Mouse (Mus musculus): ENCODE results near the gene 1110051M20Rik. TPM values are rescaled to one million over a fixed set of nuclear protein-coding genes. Genes with fewer than 3 reads are reported as not detected.

The 1110051M20Rik gene
- total and polyA plus RNA-seq, 3 experiments = 21.1 to 34.0 (median 26.2) TPM

DNA sequence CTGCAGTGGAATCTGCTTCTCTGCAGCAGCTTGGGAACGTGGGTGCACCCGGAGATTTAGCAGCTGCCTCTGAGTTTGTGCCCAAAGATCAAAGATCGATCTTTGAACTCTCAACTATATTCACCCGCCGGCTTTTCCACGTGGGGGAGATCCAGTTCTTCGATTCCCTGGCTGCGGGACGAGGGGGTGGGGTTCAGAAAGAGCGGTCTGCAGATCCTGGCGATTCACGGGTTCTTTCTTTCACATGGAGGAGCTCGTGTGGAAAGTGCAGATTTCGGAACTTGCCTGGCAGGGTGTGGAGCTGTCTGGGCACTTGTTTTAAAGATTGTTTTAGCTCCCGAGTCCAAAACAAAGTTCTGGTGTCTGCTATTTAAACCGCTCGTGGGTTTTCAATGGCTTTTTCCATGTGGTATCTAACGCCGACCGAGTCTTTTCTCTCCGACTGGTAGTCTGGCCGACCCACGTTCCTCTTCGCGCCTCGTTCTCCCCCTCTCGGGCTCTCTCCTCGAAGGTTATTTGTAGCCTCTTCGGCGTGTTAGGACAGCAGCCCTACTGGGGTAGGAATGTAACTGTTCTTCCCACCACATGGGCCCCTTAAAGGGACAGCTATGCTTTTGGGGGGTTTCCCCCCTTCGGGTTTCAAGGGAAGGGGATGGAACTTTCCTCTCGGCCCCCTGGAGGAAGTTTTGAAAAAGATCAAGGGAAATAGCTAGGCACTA is 14.3 kb upstream of the 1110051M20Rik start (continued):
- TF ChIP-seq KAT2A (IDR thresholded peaks at IDR 0.05; ENCODE audit: insufficient replicate concordance, low read length) (no peak), MYC (IDR thresholded peaks at IDR 0.05; ENCODE audit: low read depth, low read length) (0 out of 2 replicates have a peak, but pooled peaks have one; percentile 15), CTCF (conservative IDR thresholded peaks at IDR 0.05 in 1 of 2, IDR thresholded peaks at IDR 0.05 in 1 of 2; ENCODE audit: low read depth in 2 of 2, low read length in 2 of 2) (peak in 1 of 2 experiments; percentile 35; a peak in 1 of 4 replicates), USF1 (IDR thresholded peaks at IDR 0.05; ENCODE audit: low read depth, low read length) (no peak), NELFE (IDR thresholded peaks at IDR 0.05; ENCODE audit: low read depth, low read length) (no peak), RCOR1 (conservative IDR thresholded peaks at IDR 0.05; ENCODE audit: low read depth, low read length) (no peak; the same call in 1 of the 2 replicates), ZC3H11A (IDR thresholded peaks at IDR 0.05; ENCODE audit: low read depth, low read length) (no peak), POLR2A (IDR thresholded peaks at IDR 0.05; ENCODE audit: low read depth, low read length) (no peak)

DNA sequence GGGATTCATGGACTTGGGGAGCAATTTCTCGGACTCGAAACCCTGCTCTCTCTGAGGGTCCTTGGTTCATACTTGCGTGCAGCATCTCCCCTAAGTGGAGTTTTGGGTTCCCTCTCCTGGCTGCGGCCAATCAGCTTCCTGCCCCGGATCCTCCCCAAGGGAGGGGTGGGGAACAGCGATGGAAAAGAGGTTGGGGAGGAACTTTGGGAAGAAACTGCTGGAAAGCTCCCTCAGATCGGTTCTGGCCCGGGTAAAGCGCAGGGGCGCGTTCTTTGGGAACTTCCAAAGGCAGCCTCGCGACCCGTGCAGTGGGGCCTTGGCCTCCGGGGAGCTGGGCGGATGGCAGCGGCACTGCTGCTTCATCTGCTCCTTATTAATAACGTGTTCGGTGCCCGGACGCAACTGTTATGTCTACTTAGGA is 13.8 kb upstream of the 1110051M20Rik start:
- no peaks in the 10 kb centered on the region for H3K79me2 ChIP-seq (replicated peaks; ENCODE audit: control insufficient read depth, extremely low read depth, insufficient read depth, poor library complexity, severe bottlenecking)
- no peaks in the 10 kb centered on the region for H3K36me3 ChIP-seq (replicated peaks in 1 of 2; ENCODE audit: control insufficient read depth in 1 of 2, insufficient read depth in 1 of 2, low read length in 1 of 2)
- H3K4me1 ChIP-seq (ENCODE audit: control insufficient read depth in 1 of 2, insufficient read depth in 2 of 2) = peaks cover 5 to 63% of the 10 kb centered on the region in 2 experiments
- peak overlapping the region; percentile 31; the same call in 1 of the 2 replicates for H3K9ac ChIP-seq (ENCODE audit: insufficient read depth, low read depth)
- no peak for DNase-seq (ENCODE audit: extremely low read depth)
- H3K9me3 ChIP-seq (replicated peaks; ENCODE audit: low read length) = peaks cover 7% of the 10 kb centered on the region
- peaks cover 49% of the 10 kb centered on the region for H3K27me3 ChIP-seq (replicated peaks)
- dilution Hi-C loops (cut with MboI; ENCODE audit: extremely low pct_ligation_motif_present, extremely low pct_unique_long_range_greater_than_20kb, low sequenced_read_pairs) (no loop called here), in situ Hi-C loops (cut with MboI; ENCODE audit: low pct_ligation_motif_present, low pct_unique_long_range_greater_than_20kb, low sequenced_read_pairs) (no loop called here)
- H3K4me3 ChIP-seq (replicated peaks in 1 of 3; ENCODE audit: low read depth in 2 of 3, low read length in 2 of 3, poor library complexity in 1 of 3) = peak overlapping the region; percentile 62 to 68 (median 65)
- peak overlapping the region; percentile 90 for H3K4me2 ChIP-seq (ENCODE audit: insufficient read depth, low read depth, poor library complexity, severe bottlenecking)
- H3K27ac ChIP-seq (ENCODE audit: insufficient read depth, low read depth) = no peak overlapping the region
- no peak for TF ChIP-seq GABPA (IDR thresholded peaks at IDR 0.05; ENCODE audit: insufficient replicate concordance, low read depth, low read length)
- peak; percentile 38 for TF ChIP-seq CHD1 (IDR thresholded peaks at IDR 0.05; ENCODE audit: low read depth, low read length)
- TF ChIP-seq PAX5 (IDR thresholded peaks at IDR 0.05; ENCODE audit: low read length) = no peak
- no peak for TF ChIP-seq CTCF (conservative IDR thresholded peaks at IDR 0.05 in 1 of 2, IDR thresholded peaks at IDR 0.05 in 1 of 2; ENCODE audit: low read depth in 2 of 2, low read length in 2 of 2)
- no peak for TF ChIP-seq MAFK (IDR thresholded peaks at IDR 0.05; ENCODE audit: insufficient replicate concordance, low read length)
- no peak for TF ChIP-seq MAZ (IDR thresholded peaks at IDR 0.05; ENCODE audit: low read depth, low read length)
- no peak for TF ChIP-seq RCOR1 (conservative IDR thresholded peaks at IDR 0.05; ENCODE audit: low read depth, low read length)
- peak; percentile 23; the same call in 1 of the 2 replicates for TF ChIP-seq UBTF (IDR thresholded peaks at IDR 0.05; ENCODE audit: low read depth, low read length)
- no peak for TF ChIP-seq ELF1 (IDR thresholded peaks at IDR 0.05; ENCODE audit: low read depth, low read length)
- no peak for TF ChIP-seq EP300 (IDR thresholded peaks at IDR 0.05; ENCODE audit: low read length)
- no peak for TF ChIP-seq MEF2A (IDR thresholded peaks at IDR 0.05; ENCODE audit: borderline replicate concordance, low read depth, low read length)
- TF ChIP-seq POLR2A (IDR thresholded peaks at IDR 0.05; ENCODE audit: low read depth, low read length) = 0 out of 2 replicates have a peak, but pooled peaks have one; percentile 9
- TF ChIP-seq JUN (IDR thresholded peaks at IDR 0.05; ENCODE audit: insufficient read depth, low read depth, low read length) = no peak
- TF ChIP-seq JUND (conservative IDR thresholded peaks at IDR 0.05; ENCODE audit: low read depth, low read length) = no peak
- no peak for TF ChIP-seq ZKSCAN1 (IDR thresholded peaks at IDR 0.05; ENCODE audit: borderline replicate concordance, low read depth, low read length)
- no peak for TF ChIP-seq BHLHE40 (IDR thresholded peaks at IDR 0.05; ENCODE audit: low read depth, low read length)
